Comparison of ENCODE assay signal across 20 mouse cellular contexts in the genomic region with DNA sequence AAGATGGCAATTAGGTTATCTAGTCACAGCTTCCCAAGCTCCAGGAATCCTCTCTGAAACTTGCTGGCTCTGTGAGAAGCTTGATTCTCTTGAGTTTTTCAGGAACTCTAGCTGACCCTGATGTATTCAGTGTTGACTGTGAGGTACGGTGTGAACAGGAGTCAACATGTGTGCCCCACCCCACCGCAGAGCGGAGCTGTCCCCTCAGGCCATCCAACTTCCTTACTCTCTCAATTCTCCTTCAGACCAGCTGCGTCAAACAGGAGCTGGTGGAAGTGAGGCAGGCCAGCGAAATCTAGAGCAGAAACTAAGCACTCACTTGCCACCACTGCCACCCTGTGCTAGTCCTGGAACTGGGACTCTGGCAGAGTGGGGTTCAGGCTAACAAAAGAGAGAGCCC.
DNase-seq lines count a peak whose midpoint lies in the region; ATAC-seq and TF ChIP-seq lines count a peak whose summit lies in the region.
"Had no signal": no experiment of that assay in that cellular context is flagged by ENCODE, and none has a peak within 500 bp of the region (broad histone marks: within the 10 kb centered on the region; RNA-seq: fewer than 3 reads in every experiment).

No protein-coding gene starts in this region.

- H3K9ac ChIP-seq in lung, embryonic 14.5 days, result no peak overlapping the region
- no peak overlapping the region for H3K9ac ChIP-seq in limb, embryonic 11.5 days (ENCODE audit: low read length)
- no peak overlapping the region for H3K9ac ChIP-seq in hindbrain, embryonic 11.5 days (ENCODE audit: low read depth, low read length)
- H3K9ac ChIP-seq: hindbrain, embryonic 15.5 days; midbrain, embryonic 15.5 days had no signal

- no peak for ATAC-seq in lung, embryonic 14.5 days (ENCODE audit: insufficient read depth)
- no peak for ATAC-seq in limb, embryonic 11.5 days (ENCODE audit: insufficient number of reproducible peaks, low FRiP score, low TSS enrichment, low read depth)
- no peak for ATAC-seq in hindbrain, embryonic 11.5 days (ENCODE audit: low FRiP score)
- ATAC-seq: activated CD4-positive, CD25-positive, alpha-beta regulatory T cell, adult 4 months; midbrain, embryonic 15.5 days had no signal

- H3K36me3 ChIP-seq in lung, embryonic 14.5 days (ENCODE audit: insufficient read depth), result no peaks in the 10 kb centered on the region
- H3K36me3 ChIP-seq in embryonic facial prominence, embryonic 10.5 days (replicated peaks), result no peaks in the 10 kb centered on the region
- H3K36me3 ChIP-seq in limb, embryonic 11.5 days (ENCODE audit: control insufficient read depth, insufficient read depth, low read length), result no peaks in the 10 kb centered on the region
- H3K36me3 ChIP-seq in hindbrain, embryonic 11.5 days (ENCODE audit: control insufficient read depth, insufficient read depth, low read length), result no peaks in the 10 kb centered on the region
- H3K36me3 ChIP-seq: hindbrain, embryonic 15.5 days; midbrain, embryonic 15.5 days had no signal

- peaks cover 14% of the 10 kb centered on the region; the same call in 1 of the 2 replicates for H3K27me3 ChIP-seq in lung, embryonic 14.5 days (ENCODE audit: insufficient read depth, low read length)
- no peaks in the 10 kb centered on the region; the same call in 1 of the 2 replicates for H3K27me3 ChIP-seq in embryonic facial prominence, embryonic 10.5 days (replicated peaks; ENCODE audit: low read depth, poor library complexity, severe bottlenecking)
- no peaks in the 10 kb centered on the region for H3K27me3 ChIP-seq in limb, embryonic 11.5 days (ENCODE audit: control insufficient read depth, insufficient read depth, low read length)
- H3K27me3 ChIP-seq in hindbrain, embryonic 11.5 days (ENCODE audit: control insufficient read depth, insufficient read depth, low read length), result no peaks in the 10 kb centered on the region
- H3K27me3 ChIP-seq: hindbrain, embryonic 15.5 days; midbrain, embryonic 15.5 days had no signal

- peak; percentile 31 for TF ChIP-seq CTCF in lung, embryonic 14.5 days (IDR thresholded peaks at IDR 0.05; ENCODE audit: low read depth)
- no peak for TF ChIP-seq CTCF in layer of hippocampus, adult 2 months (conservative IDR thresholded peaks at IDR 0.05)

- DNase-seq in embryo, embryonic 11 days, result peak; percentile 16
- DNase-seq in embryo, embryonic 9.5 days (ENCODE audit: extremely low spot score), result no peak
- DNase-seq in lung, embryonic 14.5 days, result no peak
- DNase-seq in lung, postnatal 10 days, result no peak
- DNase-seq in embryonic facial prominence, embryonic 10.5 days (ENCODE audit: low spot score), result peak; percentile 48
- peak; percentile 33 for DNase-seq in limb, embryonic 11.5 days (ENCODE audit: low spot score)
- DNase-seq in hindbrain, embryonic 11.5 days (ENCODE audit: low spot score), result no peak
- DNase-seq in layer of hippocampus, adult 2 months (ENCODE audit: low spot score in 2 of 2), result no peak
- DNase-seq: adrenal gland, postnatal 25 days; cerebellum, adult 8-10 months; gastrocnemius, postnatal 25 days; heart, postnatal 10 days; kidney, adult 11 months; kidney, postnatal 25 days; layer of hippocampus, adult 9-11 months; right cerebral cortex, postnatal 25 days had no signal

- WGBS in lung, embryonic 14.5 days, result 37% methylated on average over 5 of the region's 5 CpGs
- 32% methylated on average over 5 of the region's 5 CpGs for WGBS in embryonic facial prominence, embryonic 10.5 days
- WGBS in limb, embryonic 11.5 days, result 34% methylated on average over 5 of the region's 5 CpGs
- 69% methylated on average over 5 of the region's 5 CpGs for WGBS in hindbrain, embryonic 11.5 days

- H3K27ac ChIP-seq in lung, embryonic 14.5 days (ENCODE audit: low read depth), result no peak overlapping the region
- H3K27ac ChIP-seq in embryonic facial prominence, embryonic 10.5 days (replicated peaks), result no peak overlapping the region
- H3K27ac ChIP-seq in limb, embryonic 11.5 days (replicated peaks; ENCODE audit: low read depth, low read length), result no peak overlapping the region
- H3K27ac ChIP-seq in hindbrain, embryonic 11.5 days (ENCODE audit: low read depth, low read length), result no peak overlapping the region
- H3K27ac ChIP-seq in layer of hippocampus, adult 2 months, result no peak overlapping the region
- H3K27ac ChIP-seq: hindbrain, embryonic 15.5 days; midbrain, embryonic 15.5 days had no signal

- H3K4me2 ChIP-seq in lung, embryonic 14.5 days, result no peak overlapping the region
- no peak overlapping the region for H3K4me2 ChIP-seq in limb, embryonic 11.5 days (ENCODE audit: low read depth, severe bottlenecking)
- no peak overlapping the region for H3K4me2 ChIP-seq in hindbrain, embryonic 11.5 days (replicated peaks; ENCODE audit: low read depth, low read length)
- H3K4me2 ChIP-seq: hindbrain, embryonic 15.5 days; midbrain, embryonic 15.5 days had no signal

- H3K4me1 ChIP-seq in lung, embryonic 14.5 days (ENCODE audit: insufficient read depth), result no peaks in the 10 kb centered on the region
- H3K4me1 ChIP-seq in embryonic facial prominence, embryonic 10.5 days, result peaks cover 16% of the 10 kb centered on the region
- peaks cover 4% of the 10 kb centered on the region; the same call in 1 of the 2 replicates for H3K4me1 ChIP-seq in limb, embryonic 11.5 days (ENCODE audit: control insufficient read depth, insufficient read depth, low read length)
- no peaks in the 10 kb centered on the region for H3K4me1 ChIP-seq in hindbrain, embryonic 11.5 days (replicated peaks; ENCODE audit: control insufficient read depth, insufficient read depth, low read length)
- H3K4me1 ChIP-seq: hindbrain, embryonic 15.5 days; megakaryocyte, embryonic 14.5 days; midbrain, embryonic 15.5 days had no signal

- H3K9me3 ChIP-seq in lung, embryonic 14.5 days (ENCODE audit: low read depth, low read length), result no peaks in the 10 kb centered on the region
- no peaks in the 10 kb centered on the region for H3K9me3 ChIP-seq in embryonic facial prominence, embryonic 10.5 days
- no peaks in the 10 kb centered on the region for H3K9me3 ChIP-seq in limb, embryonic 11.5 days (ENCODE audit: control insufficient read depth, low read length)
- H3K9me3 ChIP-seq in hindbrain, embryonic 11.5 days (ENCODE audit: control insufficient read depth, low read length), result no peaks in the 10 kb centered on the region
- H3K9me3 ChIP-seq: hindbrain, embryonic 15.5 days; megakaryocyte, embryonic 14.5 days; midbrain, embryonic 15.5 days had no signal

- no peak overlapping the region for H3K4me3 ChIP-seq in lung, embryonic 14.5 days (ENCODE audit: low read depth, low read length)
- no peak overlapping the region for H3K4me3 ChIP-seq in embryonic facial prominence, embryonic 10.5 days
- H3K4me3 ChIP-seq in limb, embryonic 11.5 days (ENCODE audit: low read depth, low read length), result no peak overlapping the region
- H3K4me3 ChIP-seq in hindbrain, embryonic 11.5 days (ENCODE audit: low read depth, low read length), result no peak overlapping the region
- no peak overlapping the region for H3K4me3 ChIP-seq in layer of hippocampus, adult 2 months
- H3K4me3 ChIP-seq: hindbrain, embryonic 15.5 days; megakaryocyte, embryonic 14.5 days; midbrain, embryonic 15.5 days had no signal

Comparison
In these comparisons a context has a peak if more than half of its experiments do, and no peak if none do; other contexts are left out.
1. DNase-seq: peak in embryo, embryonic 11 days (single experiment), embryonic facial prominence, embryonic 10.5 days (single experiment) and limb, embryonic 11.5 days (single experiment); none in embryo, embryonic 9.5 days (single experiment), lung, embryonic 14.5 days (single experiment), lung, postnatal 10 days (single experiment), hindbrain, embryonic 11.5 days (single experiment) and layer of hippocampus, adult 2 months (0 of 2).